Mouse (Mus musculus) liver, embryonic 11.5 days (tissue): ENCODE data around the gene Rdh16f2. TPM values are rescaled to one million over a fixed set of nuclear protein-coding genes. Genes with fewer than 3 reads are reported as not detected.

ENCODE experiments used
- ATAC-seq: fragments of 200-750 bp; cut with Nextera tagmentation; replicated peaks from 2 replicates; pipeline ENCODE4 v1.8.0; 2017; ENCODE audit warnings: moderate number of reproducible peaks, mild to moderate bottlenecking, moderate TSS enrichment, moderate library complexity; ENCODE audit not compliant: low FRiP score
- DNase-seq: peaks from one replicate; pipeline ENCODE4 v3.0.0-alpha.2; 2017; ENCODE audit warnings: low spot score
- H3K27ac ChIP-seq: fragments of 300-500 bp; sonication (generic); 2 replicates; pipeline ENCODE4 v1.5.1; 2014; ENCODE audit warnings: mild to moderate bottlenecking, low read depth, low read length, control low read depth
- H3K27me3 ChIP-seq: fragments of 300-500 bp; sonication (generic); replicated peaks from 2 replicates; pipeline ENCODE4 v1.6.1; 2014; ENCODE audit warnings: low read length, mixed read lengths; ENCODE audit not compliant: control insufficient read depth, insufficient read depth
- H3K36me3 ChIP-seq: fragments of 300-500 bp; sonication (generic); 2 replicates; pipeline ENCODE4 v1.6.1; 2014; ENCODE audit warnings: mild to moderate bottlenecking, low read length, moderate library complexity, mixed read lengths; ENCODE audit not compliant: control insufficient read depth, insufficient read depth
- H3K4me1 ChIP-seq: fragments of 300-500 bp; sonication (generic); replicated peaks from 2 replicates; pipeline ENCODE4 v1.6.1; 2014; ENCODE audit warnings: low read length, mixed read lengths; ENCODE audit not compliant: control insufficient read depth, insufficient read depth
- H3K4me2 ChIP-seq: fragments of 300-500 bp; sonication (generic); 2 replicates; pipeline ENCODE4 v1.6.1; 2014; ENCODE audit warnings: mild to moderate bottlenecking, control low read depth, moderate library complexity
- H3K4me3 ChIP-seq: fragments of 300-500 bp; sonication (generic); 2 replicates; pipeline ENCODE4 v1.5.1; 2014; ENCODE audit warnings: low read depth, low read length, control low read depth
- H3K9ac ChIP-seq: fragments of 300-500 bp; sonication (generic); 2 replicates; pipeline ENCODE4 v1.6.1; 2014; ENCODE audit warnings: low read depth, low read length, control low read depth
- H3K9me3 ChIP-seq: fragments of 300-500 bp; sonication (generic); 2 replicates; pipeline ENCODE4 v1.6.1; 2016; ENCODE audit warnings: low read length, inconsistent platforms, mixed read lengths; ENCODE audit not compliant: control insufficient read depth
- WGBS: fragments of 180-500 bp; shearing (Covaris S2); extraction: QIAGEN DNeasy Blood & Tissue Kit; methylation state at CpG from one replicate; pipeline ENCODE4 v1.1.7; 2014; 5-methylcytosine and 5-hydroxymethylcytosine counted together
- polyA plus RNA-seq: library from polyadenylated mRNA; unstranded; fragments of >200 nt; fragmentation: Nextera tagmentation; extraction: Ambion mirVana; gene quantifications from 2 replicates; pipeline ENCODE4 v1.2.1, GENCODE M21; 2014

Gene Rdh16f2
- polyA plus RNA-seq, 1 experiment from 2014 or later, result not detected

DNA sequence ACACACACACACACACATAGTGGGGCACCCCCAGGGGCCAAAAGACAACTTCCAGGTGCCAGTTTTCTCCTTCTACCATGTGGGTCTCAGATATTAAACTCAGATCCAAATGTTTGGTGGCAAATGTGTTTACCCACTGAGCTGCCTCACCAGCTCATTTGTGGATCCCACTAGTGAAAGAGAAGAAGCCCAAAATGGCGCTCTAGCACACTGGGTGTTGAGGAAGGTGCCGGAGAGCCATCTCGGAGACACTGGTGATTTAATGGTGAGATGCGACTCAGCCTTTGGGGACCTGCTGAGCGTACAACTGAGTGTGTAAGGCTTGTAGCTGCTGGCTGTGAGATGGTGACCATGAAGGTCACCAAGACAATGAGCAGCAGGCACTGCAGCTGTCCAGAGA, 51.4 kb downstream of the Rdh16f2 start:
- H3K27me3 ChIP-seq, result no peaks in the 10 kb centered on the region
- H3K4me3 ChIP-seq, result no peak overlapping the region
- no peaks in the 10 kb centered on the region for H3K36me3 ChIP-seq
- H3K27ac ChIP-seq, result no peak overlapping the region
- no peak for DNase-seq
- no peak overlapping the region for H3K9ac ChIP-seq
- H3K4me1 ChIP-seq, result no peaks in the 10 kb centered on the region
- ATAC-seq, result no peak
- H3K9me3 ChIP-seq, result no peaks in the 10 kb centered on the region
- H3K4me2 ChIP-seq, result no peak overlapping the region
- WGBS, result 91% methylated on average over 5 of the region's 5 CpGs

DNA sequence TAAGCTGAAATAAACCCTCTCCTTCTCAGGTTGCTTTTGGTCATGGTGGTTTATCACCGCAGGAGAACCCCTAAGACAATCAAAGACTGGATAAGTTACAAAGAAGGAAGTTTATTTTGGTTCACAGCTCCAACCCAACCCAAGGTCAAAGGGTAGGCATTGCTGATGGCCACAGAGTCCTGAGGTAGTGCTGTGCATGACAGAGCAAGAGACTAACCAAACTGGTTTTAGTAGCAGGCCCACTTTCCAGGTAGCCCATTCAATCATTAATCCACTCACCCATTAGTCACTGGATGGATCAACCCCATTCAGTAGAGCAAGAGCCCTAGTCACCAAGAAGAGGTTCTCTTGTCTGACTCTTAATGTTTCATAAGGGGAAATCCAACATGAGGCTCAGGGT, 56.0 kb downstream of the Rdh16f2 start:
- ATAC-seq, result no peak
- H3K36me3 ChIP-seq, result no peaks in the 10 kb centered on the region
- H3K27ac ChIP-seq, result no peak overlapping the region
- no peak for DNase-seq
- no peaks in the 10 kb centered on the region for H3K4me1 ChIP-seq
- no peak overlapping the region for H3K9ac ChIP-seq
- no peaks in the 10 kb centered on the region for H3K9me3 ChIP-seq
- 75% methylated on average over 1 of the region's 1 CpGs for WGBS
- H3K4me2 ChIP-seq, result no peak overlapping the region
- H3K27me3 ChIP-seq, result no peaks in the 10 kb centered on the region
- H3K4me3 ChIP-seq, result no peak overlapping the region

DNA sequence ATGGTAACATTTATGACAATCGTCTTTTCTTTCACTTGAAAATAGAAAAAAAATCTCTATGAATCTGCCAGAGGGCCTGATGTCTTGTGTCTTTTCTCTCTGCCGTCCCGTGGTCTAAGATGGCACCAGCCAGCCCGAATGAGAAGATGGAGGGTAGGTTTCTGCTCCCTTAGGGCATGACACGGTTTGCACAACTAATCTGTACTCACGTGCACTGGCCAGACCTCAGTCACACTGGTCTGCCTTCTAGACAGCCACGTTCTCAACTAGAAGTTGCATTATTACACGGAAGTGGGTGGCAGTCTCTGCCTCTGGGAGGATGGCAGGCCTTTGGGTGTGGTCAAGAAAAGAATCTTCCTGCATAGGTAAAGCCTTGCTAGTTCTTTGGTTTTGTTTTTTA, 56.8 kb downstream of the Rdh16f2 start:
- H3K36me3 ChIP-seq, result no peaks in the 10 kb centered on the region
- ATAC-seq (no peak), DNase-seq (no peak)
- H3K9me3 ChIP-seq, result no peaks in the 10 kb centered on the region
- no peaks in the 10 kb centered on the region for H3K27me3 ChIP-seq
- H3K9ac ChIP-seq, result no peak overlapping the region
- no peak overlapping the region for H3K4me2 ChIP-seq
- H3K4me3 ChIP-seq, result no peak overlapping the region
- H3K4me1 ChIP-seq, result no peaks in the 10 kb centered on the region
- 77% methylated on average over 8 of the region's 8 CpGs for WGBS
- no peak overlapping the region for H3K27ac ChIP-seq

DNA sequence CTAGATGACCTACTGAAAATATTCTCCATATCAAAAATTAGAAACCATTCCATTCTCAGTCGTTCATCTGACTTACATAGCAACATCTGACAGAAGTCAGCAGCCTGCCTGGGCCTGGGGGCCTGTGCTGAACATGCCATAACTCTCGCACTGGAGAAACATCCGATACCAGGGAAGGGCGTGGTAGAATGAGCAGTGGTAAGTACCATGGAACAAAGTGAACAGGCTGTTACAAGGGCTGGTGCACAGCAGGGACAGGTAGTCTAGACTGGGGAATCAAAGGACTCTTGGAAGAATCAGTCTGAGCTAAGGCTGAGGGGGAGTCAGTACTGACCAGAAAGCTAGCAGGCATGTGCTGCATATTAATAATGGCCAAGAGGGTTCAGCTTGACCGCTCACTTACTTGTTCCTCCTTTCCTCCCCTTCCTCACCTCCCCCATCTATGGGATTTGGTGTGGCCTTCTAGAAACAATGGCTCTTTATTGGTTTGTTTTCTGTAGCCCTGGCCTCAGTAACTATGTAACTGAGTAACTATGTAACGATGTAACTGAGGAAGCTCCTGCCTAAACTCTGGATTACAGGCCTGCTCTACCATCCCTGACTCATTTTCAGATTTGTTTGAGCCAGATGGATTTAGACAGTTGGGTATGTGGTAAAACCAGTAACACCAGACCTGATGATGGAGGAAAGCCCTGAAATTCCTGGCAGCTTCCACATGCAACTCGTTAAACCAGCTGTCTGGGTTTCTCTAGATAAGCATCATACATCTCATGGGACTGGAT, 58.5 kb downstream of the Rdh16f2 start:
- Histone ChIP-seq H3K9ac (no peak overlapping the region), H3K27ac (no peak overlapping the region), H3K27me3 (no peaks in the 10 kb centered on the region), H3K36me3 (no peaks in the 10 kb centered on the region), H3K9me3 (no peaks in the 10 kb centered on the region), H3K4me2 (no peak overlapping the region), H3K4me1 (no peaks in the 10 kb centered on the region), H3K4me3 (no peak overlapping the region)
- ATAC-seq, result no peak
- peak; percentile 22 for DNase-seq
- WGBS, result 75% methylated on average over 7 of the region's 7 CpGs

Other genes starting within 250 kb of the Rdh16f2 start
- 35.7 and 36.8 TPM in 2 replicates for gene Lrp1, start 245.3 kb upstream of the Rdh16f2 start, polyA plus RNA-seq
- 28.7 TPM in 2 replicates for gene Stat6, start 223.5 kb upstream of the Rdh16f2 start, polyA plus RNA-seq
- 10.5 and 11.2 TPM in 2 replicates for gene Nemp1, start 199.6 kb upstream of the Rdh16f2 start, polyA plus RNA-seq
- 5.7 and 5.8 TPM in 2 replicates for gene Nab2, start 197.9 kb upstream of the Rdh16f2 start, polyA plus RNA-seq
- 0.14 TPM in 1 of 2 replicates, not detected in the other for gene Myo1a, start 161.3 kb upstream of the Rdh16f2 start, polyA plus RNA-seq
- 11.2 and 16.0 TPM in 2 replicates for gene Tac2, start 142.0 kb upstream of the Rdh16f2 start, polyA plus RNA-seq
- 2.6 and 2.8 TPM in 2 replicates for gene Zbtb39, start 126.9 kb upstream of the Rdh16f2 start, polyA plus RNA-seq
- 5.0 TPM in 2 replicates for gene Gpr182, start 114.7 kb upstream of the Rdh16f2 start, polyA plus RNA-seq
- gene Rdh1, start 106.8 kb upstream of the Rdh16f2 start, polyA plus RNA-seq, result 0.17 and 0.22 TPM in 2 replicates
- 0.19 and 0.22 TPM in 2 replicates for gene Rdh16f1, start 106.7 kb upstream of the Rdh16f2 start, polyA plus RNA-seq
- gene Rdh9, start 90.1 kb upstream of the Rdh16f2 start, polyA plus RNA-seq, result not detected in 2 replicates
- gene Rdh16, start 65.3 kb upstream of the Rdh16f2 start, polyA plus RNA-seq, result not detected in 2 replicates
- not detected in 2 replicates for gene Rdh19, start 16.5 kb upstream of the Rdh16f2 start, polyA plus RNA-seq
- 0.14 TPM in 1 of 2 replicates, not detected in the other for gene Rdh7, start 22.3 kb downstream of the Rdh16f2 start, polyA plus RNA-seq
- not detected in 2 replicates for gene Sdr9c7, start 32.0 kb downstream of the Rdh16f2 start, polyA plus RNA-seq
- gene Hsd17b6, start 141.1 kb downstream of the Rdh16f2 start, polyA plus RNA-seq, result not detected in 2 replicates
- gene Prim1, start 148.7 kb downstream of the Rdh16f2 start, polyA plus RNA-seq, result 106 and 112 TPM in 2 replicates
- gene Naca, start 169.1 kb downstream of the Rdh16f2 start, polyA plus RNA-seq, result 1,053 and 1,054 TPM in 2 replicates
- 527 and 567 TPM in 2 replicates for gene Ptges3, start 192.5 kb downstream of the Rdh16f2 start, polyA plus RNA-seq
- gene Atp5b, start 216.8 kb downstream of the Rdh16f2 start, polyA plus RNA-seq, result 2,564 and 2,777 TPM in 2 replicates
- 11.1 and 13.0 TPM in 2 replicates for gene Baz2a, start 225.1 kb downstream of the Rdh16f2 start, polyA plus RNA-seq